Mouse (Mus musculus) neural tube, embryonic 13.5 days (tissue): ENCODE data around the gene Adipor2. TPM values are rescaled to one million over a fixed set of nuclear protein-coding genes. Genes with fewer than 3 reads are reported as not detected.

Experiments
- ATAC-seq: fragments of 200-750 bp; cut with Nextera tagmentation; 2 replicates; pipeline ENCODE4 v1.8.0; 2017; ENCODE audit warnings: low read depth, mild to moderate bottlenecking, moderate TSS enrichment, moderate library complexity
- H3K27ac ChIP-seq: fragments of 300-500 bp; sonication (generic); replicated peaks from 2 replicates; pipeline ENCODE4 v1.5.1; 2015; ENCODE audit warnings: moderate library complexity, mild to moderate bottlenecking, inconsistent platforms
- H3K27me3 ChIP-seq: fragments of 300-500 bp; sonication (generic); 2 replicates; pipeline ENCODE4 v1.6.1; 2015; ENCODE audit warnings: mild to moderate bottlenecking, inconsistent platforms
- H3K36me3 ChIP-seq: fragments of 300-500 bp; sonication (generic); 2 replicates; pipeline ENCODE4 v1.6.1; 2015; ENCODE audit warnings: mild to moderate bottlenecking, inconsistent platforms
- H3K4me1 ChIP-seq: fragments of 300-500 bp; sonication (generic); replicated peaks from 2 replicates; pipeline ENCODE4 v1.6.1; 2015; ENCODE audit warnings: inconsistent platforms
- H3K4me2 ChIP-seq: fragments of 300-500 bp; sonication (generic); 2 replicates; pipeline ENCODE4 v1.6.1; 2015; ENCODE audit warnings: inconsistent platforms, mild to moderate bottlenecking, moderate library complexity
- H3K4me3 ChIP-seq: fragments of 300-500 bp; sonication (generic); 2 replicates; pipeline ENCODE4 v1.5.1; 2015; ENCODE audit warnings: mild to moderate bottlenecking, inconsistent platforms
- H3K9ac ChIP-seq: fragments of 300-500 bp; sonication (generic); 2 replicates; pipeline ENCODE4 v1.6.1; 2015; ENCODE audit warnings: moderate library complexity, mild to moderate bottlenecking, inconsistent platforms
- H3K9me3 ChIP-seq: fragments of 300-500 bp; sonication (generic); 2 replicates; pipeline ENCODE4 v1.6.1; 2016; ENCODE audit warnings: inconsistent platforms
- WGBS: fragments of 180-500 bp; shearing (Covaris S2); methylation state at CpG from one replicate; pipeline ENCODE4 v1.1.7; 2015; 5-methylcytosine and 5-hydroxymethylcytosine counted together
- polyA plus RNA-seq: library from polyadenylated mRNA; unstranded; fragments of >200 nt; fragmentation: Nextera tagmentation; extraction: Ambion mirVana; gene quantifications from 2 replicates; pipeline ENCODE4 v1.2.1, GENCODE M21; 2015

Adipor2 gene
- polyA plus RNA-seq, result 33.4 and 39.2 TPM in 2 replicates

DNA sequence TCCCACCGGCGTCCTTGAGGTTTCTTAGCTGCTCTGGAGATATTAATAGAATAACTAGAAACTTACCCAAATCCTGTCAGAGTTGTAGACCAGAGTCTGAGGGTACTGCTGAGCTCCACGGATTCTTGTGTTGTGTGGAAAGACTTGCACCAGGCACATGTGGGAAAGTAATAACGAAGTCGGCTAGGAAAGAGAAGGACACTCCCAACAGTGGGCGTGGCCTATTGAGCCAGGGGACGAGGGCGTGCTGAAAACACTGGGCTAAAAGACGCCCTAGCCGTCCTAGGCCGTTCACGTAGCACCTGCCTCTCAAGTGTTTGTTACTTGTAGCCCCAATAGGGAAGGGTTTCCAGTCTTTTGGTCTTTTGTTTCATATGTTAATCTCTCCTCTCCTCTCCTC is at the start of gene Adipor2:
TSS of gene Adipor2 (minus strand) at position 351 of the 400 bp plus-strand sequence.
- no peak within 1 kb of the TSS for H3K27ac ChIP-seq
- 5% methylated on average over 12 of the region's 12 CpGs for WGBS
- no peak within 1 kb of the TSS for H3K4me3 ChIP-seq
- H3K4me1 ChIP-seq, result peaks cover 11% of the 10 kb centered on the region; the same call in 1 of the 2 replicates
- no peak for ATAC-seq
- H3K27me3 ChIP-seq, result no peaks in the 10 kb centered on the region
- peak within 1 kb of the TSS; percentile 39 for H3K4me2 ChIP-seq
- H3K36me3 ChIP-seq, result no peaks in the 10 kb centered on the region
- H3K9ac ChIP-seq, result peak within 1 kb of the TSS; percentile 31; the same call in 1 of the 2 replicates
- no peaks in the 10 kb centered on the region for H3K9me3 ChIP-seq

DNA sequence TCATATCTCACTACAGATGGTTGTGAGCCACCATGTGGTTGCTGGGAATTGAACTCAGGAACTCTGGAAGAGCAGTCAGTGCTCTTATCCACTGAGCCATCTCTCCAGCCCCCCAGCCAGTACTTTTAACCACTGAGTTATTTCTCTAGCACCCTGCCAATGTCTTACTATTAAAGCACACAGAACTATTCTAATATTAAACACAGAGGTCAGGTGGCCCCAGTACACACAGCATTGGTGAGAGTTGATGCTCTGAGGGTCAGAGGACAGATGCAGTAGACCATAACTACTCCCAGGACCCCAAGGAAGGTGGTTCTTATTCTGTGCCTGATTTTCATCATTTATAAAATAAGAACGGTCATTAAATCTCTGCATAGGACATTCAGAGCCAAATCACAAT is 48.7 kb upstream of the Adipor2 start:
- no peak overlapping the region for H3K4me3 ChIP-seq
- no peak for ATAC-seq
- no peak overlapping the region for H3K4me2 ChIP-seq
- H3K9me3 ChIP-seq, result no peaks in the 10 kb centered on the region
- H3K27ac ChIP-seq, result no peak overlapping the region
- H3K4me1 ChIP-seq, result no peaks in the 10 kb centered on the region
- H3K36me3 ChIP-seq, result no peaks in the 10 kb centered on the region
- WGBS, result 97% methylated on average over 1 of the region's 1 CpGs
- no peak overlapping the region for H3K9ac ChIP-seq
- H3K27me3 ChIP-seq, result no peaks in the 10 kb centered on the region

DNA sequence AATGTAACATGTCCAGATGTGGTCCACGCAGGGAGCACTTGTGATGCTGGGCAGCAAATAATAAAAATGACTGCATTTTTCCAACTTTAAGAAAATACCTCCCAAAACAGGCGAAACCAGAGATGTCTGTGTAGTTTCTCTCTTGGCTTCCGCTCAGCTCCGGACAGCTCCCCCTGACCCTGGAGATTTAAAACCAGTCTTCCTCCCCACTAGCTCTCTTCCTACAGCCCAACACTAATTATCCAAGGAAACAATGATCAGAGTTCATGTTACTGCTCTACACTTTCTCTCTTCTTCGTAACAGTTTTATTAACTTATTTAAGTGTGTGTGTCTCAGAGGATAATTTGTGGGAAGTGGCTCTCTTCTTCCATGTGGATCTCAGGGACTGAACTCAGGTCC is 42.9 kb upstream of the Adipor2 start:
- Histone ChIP-seq H3K27ac (no peak overlapping the region), H3K36me3 (no peaks in the 10 kb centered on the region), H3K4me2 (no peak overlapping the region), H3K4me3 (no peak overlapping the region), H3K27me3 (no peaks in the 10 kb centered on the region), H3K4me1 (no peaks in the 10 kb centered on the region), H3K9ac (no peak overlapping the region), H3K9me3 (no peaks in the 10 kb centered on the region)
- WGBS, result 80% methylated on average over 5 of the region's 5 CpGs
- ATAC-seq, result no peak

DNA sequence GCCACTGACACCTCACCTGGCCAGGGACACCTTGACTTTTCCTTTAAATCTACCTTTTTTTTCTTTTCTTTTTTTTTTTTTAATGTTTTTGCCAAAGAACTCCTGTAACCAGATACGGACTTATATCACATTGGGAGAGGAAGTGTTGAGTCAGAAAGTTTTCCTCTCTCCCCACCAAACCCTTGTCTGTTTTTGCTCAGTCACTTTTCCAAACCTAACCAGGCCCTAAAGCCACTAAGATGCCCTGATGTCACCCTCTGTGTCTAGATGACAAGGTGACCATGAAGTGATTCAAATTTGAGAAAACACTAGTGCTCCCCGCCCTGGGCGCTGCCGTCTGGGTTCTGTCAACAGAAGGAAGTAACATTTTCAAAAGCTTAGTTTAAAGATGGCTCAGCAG is 41.5 kb upstream of the Adipor2 start:
- 88% methylated on average over 4 of the region's 4 CpGs for WGBS
- H3K4me3 ChIP-seq, result no peak overlapping the region
- no peaks in the 10 kb centered on the region for H3K9me3 ChIP-seq
- H3K36me3 ChIP-seq, result no peaks in the 10 kb centered on the region
- no peak for ATAC-seq
- H3K4me2 ChIP-seq, result no peak overlapping the region
- H3K27me3 ChIP-seq, result no peaks in the 10 kb centered on the region
- no peak overlapping the region for H3K9ac ChIP-seq
- H3K27ac ChIP-seq, result no peak overlapping the region
- no peaks in the 10 kb centered on the region for H3K4me1 ChIP-seq

DNA sequence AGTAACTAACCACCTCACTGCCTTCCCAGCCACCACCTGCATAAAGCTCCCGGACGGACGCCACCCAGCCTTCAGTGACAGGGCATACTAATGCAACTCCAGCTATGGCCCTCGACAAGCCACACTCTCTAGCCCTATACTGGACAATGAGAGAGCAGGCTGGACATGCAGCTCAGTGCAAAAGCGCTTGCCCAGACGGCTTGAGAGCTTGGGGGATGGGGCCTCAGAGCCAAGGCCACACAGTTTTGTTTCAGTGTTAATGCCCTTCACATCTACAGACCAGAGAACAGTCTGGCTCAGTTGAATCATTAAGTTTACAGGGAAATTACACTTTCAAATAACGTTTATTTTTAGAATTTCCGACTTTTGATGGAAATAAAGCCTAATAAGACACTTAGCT is 40.7 kb upstream of the Adipor2 start:
- Histone ChIP-seq H3K27ac (no peak overlapping the region), H3K4me1 (0 out of 2 replicates have a peak, but pooled peaks cover 2% of the 10 kb centered on the region), H3K4me2 (no peak overlapping the region), H3K4me3 (no peak overlapping the region), H3K9ac (no peak overlapping the region), H3K9me3 (no peaks in the 10 kb centered on the region), H3K36me3 (no peaks in the 10 kb centered on the region), H3K27me3 (no peaks in the 10 kb centered on the region)
- no peak for ATAC-seq
- WGBS, result 66% methylated on average over 8 of the region's 8 CpGs

DNA sequence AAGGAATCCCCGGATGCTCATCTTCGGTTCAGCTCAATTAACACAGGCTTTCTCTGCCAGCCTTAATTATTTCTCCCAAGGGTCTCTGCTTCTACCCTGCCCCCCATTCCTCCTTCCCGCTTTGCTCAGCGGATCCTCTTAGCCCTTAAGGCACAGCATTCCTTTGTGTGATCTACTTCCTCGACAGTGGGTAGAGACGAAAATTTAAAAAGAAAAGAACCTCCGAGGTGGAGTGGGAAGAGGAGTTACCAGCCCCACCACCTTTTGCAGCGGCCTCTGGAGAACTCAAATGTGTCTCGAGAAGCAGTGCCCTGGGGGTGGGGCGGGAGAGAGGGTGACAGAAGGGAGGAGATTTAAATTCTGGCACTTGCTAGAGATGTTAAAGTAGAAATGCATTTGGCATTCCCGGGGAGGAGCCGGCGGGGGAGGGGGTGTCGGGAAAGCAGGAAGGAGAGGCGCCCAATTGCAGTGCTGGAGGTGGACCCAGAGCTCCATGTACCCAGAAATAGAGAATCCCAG is 34.5 kb upstream of the Adipor2 start:
- Histone ChIP-seq H3K36me3 (no peaks in the 10 kb centered on the region), H3K4me2 (peak overlapping the region; percentile 73), H3K9me3 (no peaks in the 10 kb centered on the region), H3K9ac (peak overlapping the region; percentile 72), H3K4me3 (peak overlapping the region; percentile 37), H3K27me3 (peaks cover 4% of the 10 kb centered on the region; the same call in 1 of the 2 replicates), H3K4me1 (peaks cover 48% of the 10 kb centered on the region), H3K27ac (peak overlapping the region; percentile 97)
- peak; percentile 82 for ATAC-seq
- WGBS, result under 1% methylated on average over 15 of the region's 15 CpGs

DNA sequence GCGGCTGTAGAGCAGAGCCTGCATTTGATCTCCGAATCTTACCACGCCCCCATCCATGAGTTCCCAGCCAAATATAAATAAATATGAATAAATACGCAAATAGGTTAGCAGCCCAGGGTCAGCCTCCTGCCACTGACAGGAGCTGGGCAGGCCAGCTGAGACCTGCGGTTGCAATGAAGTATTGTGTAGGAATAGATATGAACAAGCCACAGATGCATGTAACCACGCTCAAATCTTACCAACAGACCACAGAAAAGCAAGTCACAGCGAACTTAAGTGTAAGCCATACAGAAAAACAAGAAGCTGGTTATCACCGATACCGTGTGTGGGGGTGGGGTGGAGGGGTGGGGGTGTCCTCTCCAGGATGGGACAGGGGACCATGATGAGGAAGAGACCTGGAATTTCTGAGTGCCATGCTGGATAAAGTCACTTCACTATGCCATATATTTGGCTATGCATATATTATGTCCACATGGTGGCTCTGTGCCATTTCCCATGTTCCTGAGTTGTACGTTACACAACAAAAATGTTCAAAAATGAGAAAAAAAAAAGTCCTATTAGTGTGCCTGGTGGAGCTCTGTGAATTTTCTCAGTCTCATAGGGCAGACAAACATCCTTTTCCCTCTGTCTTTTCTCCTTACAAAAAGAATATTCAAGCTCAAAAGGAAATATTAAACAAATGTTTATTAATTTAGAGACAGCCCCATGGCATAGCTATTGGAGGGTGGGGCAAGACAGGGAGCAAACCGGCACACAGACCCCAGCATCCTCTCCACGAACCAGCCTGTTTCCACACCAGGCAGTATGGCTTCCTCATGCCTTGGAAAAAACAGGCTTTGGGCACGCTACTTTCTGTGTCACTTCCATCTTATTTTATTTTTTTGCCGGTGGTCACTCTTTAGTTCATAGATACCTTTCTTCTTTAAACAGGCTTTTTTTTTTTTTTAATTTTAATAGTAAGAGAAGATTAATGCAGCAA is 33.8 kb upstream of the Adipor2 start:
- Histone ChIP-seq H3K4me2 (peak overlapping the region; percentile 73), H3K27me3 (peaks cover 4% of the 10 kb centered on the region; the same call in 1 of the 2 replicates), H3K4me3 (peak overlapping the region; percentile 37), H3K4me1 (peaks cover 48% of the 10 kb centered on the region), H3K27ac (peak overlapping the region; percentile 97), H3K36me3 (no peaks in the 10 kb centered on the region), H3K9me3 (no peaks in the 10 kb centered on the region), H3K9ac (peak overlapping the region; percentile 57)
- 32% methylated on average over 14 of the region's 14 CpGs for WGBS
- ATAC-seq, result no peak

DNA sequence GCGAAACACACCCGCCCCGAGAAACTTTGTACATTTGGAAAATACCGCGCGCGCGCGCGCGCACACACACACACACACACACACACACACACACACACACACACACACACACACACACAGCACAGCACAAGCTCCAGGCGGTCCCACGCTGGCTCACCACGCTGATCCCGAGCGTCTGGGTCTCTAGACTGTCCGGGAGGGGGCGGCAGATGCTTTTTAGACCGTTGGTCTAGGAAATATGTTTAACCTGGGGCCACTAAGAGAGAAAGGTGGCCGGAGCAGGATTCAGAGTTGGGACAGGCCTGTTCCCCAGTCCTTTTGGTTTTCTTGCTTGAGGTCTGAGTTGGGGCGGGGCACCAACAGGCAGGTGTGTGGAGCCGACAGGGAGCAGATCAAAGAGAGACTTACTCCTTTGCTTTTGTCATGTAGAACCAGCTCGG is 31.6 kb upstream of the Adipor2 start:
- Histone ChIP-seq H3K4me1 (peaks cover 48% of the 10 kb centered on the region), H3K36me3 (no peaks in the 10 kb centered on the region), H3K9ac (peak overlapping the region; percentile 58; the same call in 1 of the 2 replicates), H3K4me2 (peak overlapping the region; percentile 59), H3K27ac (no peak overlapping the region), H3K27me3 (peaks cover 4% of the 10 kb centered on the region; the same call in 1 of the 2 replicates), H3K4me3 (peak overlapping the region; percentile 32), H3K9me3 (no peaks in the 10 kb centered on the region)
- WGBS, result 2% methylated on average over 15 of the region's 23 CpGs
- no peak for ATAC-seq

DNA sequence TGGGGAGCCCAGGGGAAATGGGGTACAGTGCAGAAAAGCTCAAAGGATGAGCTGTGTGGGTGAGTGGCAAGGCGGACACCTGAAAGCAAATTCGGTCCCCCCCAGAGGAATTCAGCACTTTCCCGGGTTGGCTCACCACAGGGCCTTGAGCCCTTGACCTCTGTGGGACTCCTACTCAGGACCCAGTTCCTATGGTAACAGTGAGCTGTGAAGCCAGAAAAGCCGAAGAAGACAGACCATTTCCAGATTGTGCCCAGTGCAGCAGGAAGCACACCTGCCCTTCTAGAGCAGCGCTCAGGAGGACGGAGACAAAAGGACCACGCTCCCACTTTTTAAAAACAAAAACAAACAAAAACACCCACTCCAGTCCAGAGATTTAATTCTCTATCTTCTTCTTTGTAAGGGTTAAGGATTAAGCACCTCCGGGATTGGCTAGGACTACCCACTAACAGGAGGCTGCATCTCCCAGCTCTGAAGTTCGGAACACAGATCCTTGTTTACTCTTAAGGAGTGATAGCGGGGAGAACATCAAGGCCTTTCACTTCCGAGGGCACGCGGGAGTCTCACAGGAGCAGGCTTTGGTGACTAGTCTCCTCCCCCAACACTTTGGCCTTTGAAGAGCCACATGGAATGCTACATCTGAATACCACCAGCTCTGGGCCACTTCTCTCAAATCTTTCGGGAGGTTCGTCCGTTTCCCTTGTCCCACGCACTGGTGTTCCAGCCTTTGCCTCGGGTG is 31.0 kb upstream of the Adipor2 start:
- ATAC-seq, result no peak
- peak overlapping the region; percentile 32 for H3K4me3 ChIP-seq
- H3K4me2 ChIP-seq, result peak overlapping the region; percentile 59
- peaks cover 4% of the 10 kb centered on the region; the same call in 1 of the 2 replicates for H3K27me3 ChIP-seq
- no peaks in the 10 kb centered on the region for H3K9me3 ChIP-seq
- H3K4me1 ChIP-seq, result peaks cover 51% of the 10 kb centered on the region
- H3K36me3 ChIP-seq, result no peaks in the 10 kb centered on the region
- WGBS, result 7% methylated on average over 18 of the region's 18 CpGs
- H3K27ac ChIP-seq, result no peak overlapping the region
- H3K9ac ChIP-seq, result peak overlapping the region; percentile 58; the same call in 1 of the 2 replicates

DNA sequence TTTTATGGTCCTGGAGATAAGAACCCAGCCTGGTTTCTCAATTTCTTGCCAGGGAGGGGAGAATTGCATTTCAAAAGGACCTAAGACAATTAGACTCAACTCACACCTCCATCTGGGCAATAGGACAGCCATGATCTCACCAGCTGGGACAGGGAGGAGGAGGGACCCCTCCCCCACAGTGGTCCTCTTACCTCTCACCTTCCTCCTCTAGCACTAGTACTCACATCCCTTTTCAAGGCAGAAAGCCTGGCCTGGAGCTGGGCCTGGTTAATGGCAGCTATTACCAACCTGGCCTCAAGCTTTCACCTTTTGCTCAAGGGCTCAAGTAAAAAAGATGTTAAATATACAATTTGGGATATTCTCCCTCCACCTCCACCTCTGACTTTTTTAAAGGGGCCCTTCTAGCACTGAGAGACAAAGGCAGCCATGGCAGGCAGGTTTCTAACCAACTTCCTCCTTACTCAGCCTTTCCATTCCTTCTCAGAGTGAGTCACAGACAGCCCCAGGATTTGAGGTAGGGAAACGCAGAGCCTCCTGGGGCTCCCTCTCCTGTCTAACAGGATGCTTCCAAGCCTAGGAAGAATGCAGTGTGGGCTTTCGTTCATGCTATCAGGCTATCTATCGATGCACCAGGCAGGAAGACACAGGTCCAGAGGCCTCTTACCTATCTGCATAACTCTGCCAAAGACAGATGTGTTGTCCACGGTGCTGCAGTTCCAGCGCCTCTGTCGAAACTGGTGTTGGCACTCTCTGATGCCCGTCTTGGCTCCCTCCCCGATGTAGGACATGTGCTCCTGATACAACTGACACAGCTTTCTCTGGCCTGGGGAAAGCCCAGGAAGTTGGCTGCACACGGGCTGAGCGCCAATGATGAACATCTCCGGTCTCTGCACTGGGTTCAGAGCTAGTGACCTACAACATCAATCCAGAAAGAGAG is 28.4 kb upstream of the Adipor2 start:
- Histone ChIP-seq H3K9me3 (no peaks in the 10 kb centered on the region), H3K9ac (no peak overlapping the region), H3K4me1 (peaks cover 27% of the 10 kb centered on the region), H3K27ac (no peak overlapping the region), H3K36me3 (no peaks in the 10 kb centered on the region), H3K4me2 (no peak overlapping the region), H3K27me3 (peaks cover 4% of the 10 kb centered on the region; the same call in 1 of the 2 replicates), H3K4me3 (no peak overlapping the region)
- 78% methylated on average over 11 of the region's 11 CpGs for WGBS
- no peak for ATAC-seq
